Mouse (Mus musculus) cerebellum, adult 11-12 months (tissue): Measurements from ENCODE around the gene Stoml2.

Experiments used
- DNase-seq: peaks from one replicate; pipeline ENCODE4 v3.0.0; 2022

Gene Stoml2

GRCm38 (mm10) chr4:43031237-43031995, at the start of gene Stoml2:
Gene Stoml2 (minus strand): TSS chr4:43031710.
- DNase-seq, result peak; percentile 95

- DNase-seq, result no peak
Measured at GRCm38 (mm10) chr4:43078071-43078718, 46.7 kb upstream of the Stoml2 start.

- DNase-seq, result no peak
Measured at GRCm38 (mm10) chr4:43074923-43075322, 43.4 kb upstream of the Stoml2 start.

GRCm38 (mm10) chr4:43065471-43065870, 34.0 kb upstream of the Stoml2 start:
- no peak for DNase-seq

- no peak for DNase-seq
Measured at GRCm38 (mm10) chr4:43060286-43060685, 28.8 kb upstream of the Stoml2 start.

GRCm38 (mm10) chr4:43059697-43060096, 28.2 kb upstream of the Stoml2 start:
- DNase-seq, result no peak

GRCm38 (mm10) chr4:43058753-43059654, 27.5 kb upstream of the Stoml2 start, which contains the start of gene Unc13b:
Gene Unc13b (plus strand): TSS chr4:43058953.
- peak; percentile 88 for DNase-seq

- DNase-seq, result no peak
Measured at GRCm38 (mm10) chr4:43058392-43058752, 26.9 kb upstream of the Stoml2 start.

GRCm38 (mm10) chr4:43057654-43058053, 26.1 kb upstream of the Stoml2 start:
- peak; percentile 5 for DNase-seq

- DNase-seq, result peak; percentile 61
Measured at GRCm38 (mm10) chr4:43052627-43053026, 21.1 kb upstream of the Stoml2 start.

GRCm38 (mm10) chr4:43047231-43047630, 15.7 kb upstream of the Stoml2 start:
- peak; percentile 70 for DNase-seq

- DNase-seq, result peak; percentile 7
Measured at GRCm38 (mm10) chr4:43046607-43047006, 15.1 kb upstream of the Stoml2 start.

GRCm38 (mm10) chr4:43045659-43046302, 14.3 kb upstream of the Stoml2 start, which contains the start of gene Fam214b:
Gene Fam214b (minus strand): TSS chr4:43046220.
- peak; percentile 95 for DNase-seq

GRCm38 (mm10) chr4:43045285-43045658, 13.8 kb upstream of the Stoml2 start:
- DNase-seq, result no peak

GRCm38 (mm10) chr4:43044673-43045072, 13.2 kb upstream of the Stoml2 start:
- peak; percentile 50 for DNase-seq

- DNase-seq, result peak; percentile 58
Measured at GRCm38 (mm10) chr4:43043644-43044357, 12.3 kb upstream of the Stoml2 start.

GRCm38 (mm10) chr4:43040881-43041547, 9.5 kb upstream of the Stoml2 start:
- DNase-seq, result peak; percentile 29

GRCm38 (mm10) chr4:43040114-43040572, 8.6 kb upstream of the Stoml2 start:
- DNase-seq, result peak; percentile 96

GRCm38 (mm10) chr4:43039609-43040008, 8.1 kb upstream of the Stoml2 start:
- no peak for DNase-seq

- peak; percentile 57 for DNase-seq
Measured at GRCm38 (mm10) chr4:43038567-43039495, 7.3 kb upstream of the Stoml2 start.
